9 mouse cellular contexts compared by ENCODE assay signal in the genomic region with DNA sequence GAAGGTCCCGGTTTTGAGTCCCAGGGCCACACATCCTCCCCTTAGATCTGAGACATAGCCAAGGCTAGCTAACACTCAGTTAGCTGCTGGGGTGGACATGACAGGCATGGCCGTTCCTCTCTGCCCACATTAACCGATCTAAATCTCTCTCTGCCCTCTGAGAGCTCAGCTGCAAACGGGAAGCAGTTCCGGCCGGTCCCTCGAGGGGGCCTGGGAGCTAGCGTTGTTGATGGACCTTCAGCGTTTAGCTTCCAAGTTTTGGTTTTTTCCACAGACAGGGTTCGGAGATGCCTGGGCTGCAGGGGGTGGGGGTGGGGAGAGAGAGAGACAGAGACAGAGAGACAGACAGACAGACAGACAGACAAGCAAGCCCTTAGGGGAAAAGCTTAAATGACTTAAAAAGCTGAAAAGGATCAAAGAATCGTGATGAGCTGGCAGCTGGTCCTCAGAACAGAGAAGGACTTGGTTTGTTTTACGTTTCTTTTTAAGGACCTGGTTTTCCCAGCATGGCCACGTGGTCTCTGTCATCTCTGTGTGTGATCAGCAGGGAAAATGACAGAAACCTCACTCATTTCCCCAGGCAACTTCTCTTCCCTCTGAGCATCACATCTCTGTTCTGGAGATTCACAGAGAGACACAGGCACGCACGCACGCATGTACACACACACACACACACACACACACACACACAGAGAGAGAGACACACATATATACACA. TPM values are rescaled to one million over a fixed set of nuclear protein-coding genes. Genes with fewer than 3 reads are reported as not detected.
A peak's percentile ranks its signal among the peaks of the same experiment; 100 is the strongest.
DNase-seq lines count a peak whose midpoint lies in the region; ATAC-seq and TF ChIP-seq lines count a peak whose summit lies in the region.
"Had no signal": no experiment of that assay in that cellular context is flagged by ENCODE, and none has a peak within 500 bp of the region (broad histone marks: within the 10 kb centered on the region; RNA-seq: fewer than 3 reads in every experiment).

No protein-coding gene starts in this region.

- in situ Hi-C loops in CH12.LX (cut with MboI; ENCODE audit: low pct_ligation_motif_present, low pct_unique_long_range_greater_than_20kb, low sequenced_read_pairs) = loop anchor here (5.0 kb wide), 1 partner anchor 58 kb away; a partner anchor contains a TSS

- 0 out of 2 replicates have a peak, but pooled peaks have one; percentile 6 for TF ChIP-seq EP300 in CH12.LX (IDR thresholded peaks at IDR 0.05; ENCODE audit: low read length)

- WGBS in limb, embryonic 10.5 days = 25% methylated on average over 16 of the region's 16 CpGs
- WGBS in midbrain, embryonic 12.5 days = 21% methylated on average over 16 of the region's 16 CpGs
- WGBS in stomach, embryonic 15.5 days = 17% methylated on average over 16 of the region's 16 CpGs

- peaks cover 0 to 15% of the 10 kb centered on the region in 2 experiments for H3K36me3 ChIP-seq in CH12.LX (replicated peaks in 1 of 2; ENCODE audit: control insufficient read depth in 1 of 2, insufficient read depth in 1 of 2, low read length in 1 of 2)
- H3K36me3 ChIP-seq in limb, embryonic 10.5 days = no peaks in the 10 kb centered on the region
- no peaks in the 10 kb centered on the region for H3K36me3 ChIP-seq in midbrain, embryonic 12.5 days
- no peaks in the 10 kb centered on the region for H3K36me3 ChIP-seq in stomach, embryonic 15.5 days

- peaks cover 2 to 27% of the 10 kb centered on the region in 2 experiments; a peak in 3 of 4 replicates for H3K4me1 ChIP-seq in CH12.LX (ENCODE audit: control insufficient read depth in 1 of 2, insufficient read depth in 2 of 2)
- H3K4me1 ChIP-seq in limb, embryonic 10.5 days = peaks cover 13% of the 10 kb centered on the region
- H3K4me1 ChIP-seq in midbrain, embryonic 12.5 days = peaks cover 7% of the 10 kb centered on the region; the same call in 1 of the 2 replicates
- no peaks in the 10 kb centered on the region for H3K4me1 ChIP-seq in stomach, embryonic 15.5 days

- H3K27ac ChIP-seq in CH12.LX (ENCODE audit: insufficient read depth, low read depth) = 0 out of 2 replicates have a peak overlapping the region, but pooled peaks have one; percentile 2
- H3K27ac ChIP-seq in limb, embryonic 10.5 days = peak overlapping the region; percentile 15
- H3K27ac ChIP-seq in midbrain, embryonic 12.5 days (replicated peaks) = no peak overlapping the region
- no peak overlapping the region for H3K27ac ChIP-seq in stomach, embryonic 15.5 days

- ATAC-seq in frontal cortex, adult (ENCODE audit: low TSS enrichment) = peak; percentile 69; the same call in 1 of the 2 replicates
- ATAC-seq in midbrain, embryonic 12.5 days (ENCODE audit: low FRiP score, low read depth) = no peak
- ATAC-seq in stomach, embryonic 15.5 days (ENCODE audit: insufficient read depth, low FRiP score, low read depth) = peak; percentile 31; the same call in 1 of the 2 replicates

- no peaks in the 10 kb centered on the region for H3K79me2 ChIP-seq in CH12.LX (replicated peaks; ENCODE audit: control insufficient read depth, extremely low read depth, insufficient read depth, poor library complexity, severe bottlenecking)

- dilution Hi-C loops in CH12.LX (cut with MboI; ENCODE audit: extremely low pct_ligation_motif_present, extremely low pct_unique_long_range_greater_than_20kb, low sequenced_read_pairs) = no loop called here

- H3K9ac ChIP-seq in CH12.LX (ENCODE audit: insufficient read depth, low read depth) = peak overlapping the region; percentile 42
- H3K9ac ChIP-seq in midbrain, embryonic 12.5 days (replicated peaks) = no peak overlapping the region
- H3K9ac ChIP-seq in stomach, embryonic 15.5 days = no peak overlapping the region

- H3K9me3 ChIP-seq in CH12.LX (replicated peaks; ENCODE audit: low read length) = no peaks in the 10 kb centered on the region
- H3K9me3 ChIP-seq in limb, embryonic 10.5 days (replicated peaks) = no peaks in the 10 kb centered on the region
- no peaks in the 10 kb centered on the region for H3K9me3 ChIP-seq in midbrain, embryonic 12.5 days
- no peaks in the 10 kb centered on the region for H3K9me3 ChIP-seq in stomach, embryonic 15.5 days

- no peak; the same call in 1 of the 2 replicates for TF ChIP-seq RAD21 in CH12.LX (IDR thresholded peaks at IDR 0.05; ENCODE audit: low read depth, low read length)

- TF ChIP-seq POLR2A in CH12.LX (IDR thresholded peaks at IDR 0.05; ENCODE audit: low read depth, low read length) = no peak

- peak overlapping the region; percentile 88 for H3K4me2 ChIP-seq in CH12.LX (ENCODE audit: insufficient read depth, low read depth, poor library complexity, severe bottlenecking)
- H3K4me2 ChIP-seq in midbrain, embryonic 12.5 days (replicated peaks) = peak overlapping the region; percentile 21; the same call in 1 of the 2 replicates
- peak overlapping the region; percentile 25 for H3K4me2 ChIP-seq in stomach, embryonic 15.5 days

- H3K4me3 ChIP-seq in CH12.LX (replicated peaks in 1 of 3; ENCODE audit: low read depth in 2 of 3, low read length in 2 of 3, poor library complexity in 1 of 3) = peak overlapping the region; percentile 44 to 70 (median 64)
- peak overlapping the region; percentile 16; the same call in 1 of the 2 replicates for H3K4me3 ChIP-seq in limb, embryonic 10.5 days
- H3K4me3 ChIP-seq in midbrain, embryonic 12.5 days = no peak overlapping the region
- H3K4me3 ChIP-seq in stomach, embryonic 15.5 days (replicated peaks) = no peak overlapping the region

- peak; percentile 11 to 38; a peak in 2 of 4 replicates for TF ChIP-seq CTCF in CH12.LX (conservative IDR thresholded peaks at IDR 0.05 in 1 of 2, IDR thresholded peaks at IDR 0.05 in 1 of 2; ENCODE audit: low read depth in 2 of 2, low read length in 2 of 2)

- no peaks in the 10 kb centered on the region for H3K27me3 ChIP-seq in CH12.LX (replicated peaks)
- H3K27me3 ChIP-seq in limb, embryonic 10.5 days (ENCODE audit: low read depth, poor library complexity, severe bottlenecking) = peaks cover 5% of the 10 kb centered on the region
- H3K27me3 ChIP-seq in midbrain, embryonic 12.5 days = peaks cover 20% of the 10 kb centered on the region; the same call in 1 of the 2 replicates
- no peaks in the 10 kb centered on the region for H3K27me3 ChIP-seq in stomach, embryonic 15.5 days (replicated peaks)

- DNase-seq in frontal cortex, postnatal 14 days (ENCODE audit: low spot score in 2 of 2) = no peak
- DNase-seq in CH12.LX (ENCODE audit: extremely low read depth) = peak; percentile 60
- DNase-seq in embryo, embryonic 11 days = peak; percentile 81
- peak; percentile 65 for DNase-seq in heart, postnatal 4 days
- peak; percentile 72 for DNase-seq in limb, embryonic 10.5 days (ENCODE audit: low spot score)

TF ChIP-seq in CH12.LX, 34 proteins besides CTCF, POLR2A, EP300 and RAD21:
- 0 out of 2 replicates have a peak, but pooled peaks have one; percentile 31 for TF ChIP-seq MYC (IDR thresholded peaks at IDR 0.05; ENCODE audit: low read depth, low read length)
- TF ChIP-seq SIN3A (IDR thresholded peaks at IDR 0.05; ENCODE audit: low read length) = no peak; the same call in 1 of the 2 replicates
- no peak for TF ChIP-seq ZKSCAN1 (IDR thresholded peaks at IDR 0.05; ENCODE audit: borderline replicate concordance, low read depth, low read length)
- TF ChIP-seq POLR2AphosphoS2 (IDR thresholded peaks at IDR 0.05; ENCODE audit: low read depth, low read length) = no peak
- TF ChIP-seq MAX (IDR thresholded peaks at IDR 0.05; ENCODE audit: low read length) = peak; percentile 60
- no peak for TF ChIP-seq ETS1 (conservative IDR thresholded peaks at IDR 0.05; ENCODE audit: low read depth, low read length)
- TF ChIP-seq CHD2 (IDR thresholded peaks at IDR 0.05; ENCODE audit: low read length) = peak; percentile 47; the same call in 1 of the 2 replicates
- TF ChIP-seq USF1 (IDR thresholded peaks at IDR 0.05; ENCODE audit: low read depth, low read length) = peak; percentile 29; the same call in 1 of the 2 replicates
TF ChIP-seq in CH12.LX: peak in this region for 4.

RNA-seq across cellular contexts. Expression of a gene that starts 35.0 kb away (rescaled TPM):
- 3.9 and 4.4 TPM in 2 replicates for total RNA-seq in CH12.LX (2012; rRNA removed)
- total RNA-seq in CH12.LX (2014; rRNA removed) = 1.1 and 1.3 TPM in 2 replicates
- polyA plus RNA-seq in CH12.LX (2012; ENCODE audit: insufficient read length, low read depth) = 1.8 and 2.6 TPM in 2 replicates
- total RNA-seq in heart, postnatal 4 days (2021) = under 1 TPM; 0.17 to 0.20 TPM
- polyA plus RNA-seq in limb, embryonic 10.5 days (2016; fragmentation: Nextera tagmentation; extraction: Ambion mirVana) = 1.1 and 1.2 TPM in 2 replicates
- polyA plus RNA-seq in midbrain, embryonic 12.5 days (2016; fragmentation: Nextera tagmentation; extraction: Ambion mirVana) = 0.40 and 0.68 TPM in 2 replicates
- 5.5 and 6.5 TPM in 2 replicates for polyA plus RNA-seq in stomach, embryonic 15.5 days (2015; fragmentation: Nextera tagmentation; extraction: Ambion mirVana)

RNA-seq across cellular contexts. Expression of a gene that starts 50.3 kb away (rescaled TPM):
- total RNA-seq in CH12.LX (2012; rRNA removed) (not detected in 2 replicates), CH12.LX (2014; rRNA removed) (not detected in 2 replicates)
- polyA plus RNA-seq in CH12.LX (2012; ENCODE audit: insufficient read length, low read depth) = 0.23 and 0.34 TPM in 2 replicates
- total RNA-seq in heart, postnatal 4 days (2021) = not detected
- polyA plus RNA-seq in limb, embryonic 10.5 days (2016; fragmentation: Nextera tagmentation; extraction: Ambion mirVana) = not detected in 2 replicates
- 11.0 and 12.4 TPM in 2 replicates for polyA plus RNA-seq in midbrain, embryonic 12.5 days (2016; fragmentation: Nextera tagmentation; extraction: Ambion mirVana)
- polyA plus RNA-seq in stomach, embryonic 15.5 days (2015; fragmentation: Nextera tagmentation; extraction: Ambion mirVana) = not detected in 2 replicates
- total RNA-seq: layer of hippocampus, postnatal 36 days had no signal

RNA-seq across cellular contexts. Expression of a gene that starts 56.4 kb away (rescaled TPM):
- total RNA-seq in CH12.LX (2012; rRNA removed) (39.5 and 41.2 TPM in 2 replicates), CH12.LX (2014; rRNA removed) (38.0 and 39.3 TPM in 2 replicates)
- 32.6 and 37.5 TPM in 2 replicates for polyA plus RNA-seq in CH12.LX (2012; ENCODE audit: insufficient read length, low read depth)
- 10 to 100 TPM; 76.1 to 80.1 TPM for total RNA-seq in heart, postnatal 4 days (2021)
- 99.9 and 103 TPM in 2 replicates for polyA plus RNA-seq in limb, embryonic 10.5 days (2016; fragmentation: Nextera tagmentation; extraction: Ambion mirVana)
- 107 and 111 TPM in 2 replicates for polyA plus RNA-seq in midbrain, embryonic 12.5 days (2016; fragmentation: Nextera tagmentation; extraction: Ambion mirVana)
- polyA plus RNA-seq in stomach, embryonic 15.5 days (2015; fragmentation: Nextera tagmentation; extraction: Ambion mirVana) = 122 and 124 TPM in 2 replicates

RNA-seq across cellular contexts. Expression of a gene that starts 56.5 kb away (rescaled TPM):
- total RNA-seq in CH12.LX (2012; rRNA removed) = 19.9 and 22.1 TPM in 2 replicates
- 9.5 and 11.7 TPM in 2 replicates for total RNA-seq in CH12.LX (2014; rRNA removed)
- 21.1 and 29.8 TPM in 2 replicates for polyA plus RNA-seq in CH12.LX (2012; ENCODE audit: insufficient read length, low read depth)
- 10 to 100 TPM; 74.3 to 76.3 TPM for total RNA-seq in heart, postnatal 4 days (2021)
- polyA plus RNA-seq in limb, embryonic 10.5 days (2016; fragmentation: Nextera tagmentation; extraction: Ambion mirVana) = 54.5 and 59.5 TPM in 2 replicates
- polyA plus RNA-seq in midbrain, embryonic 12.5 days (2016; fragmentation: Nextera tagmentation; extraction: Ambion mirVana) = 57.4 and 59.4 TPM in 2 replicates
- 36.1 and 37.9 TPM in 2 replicates for polyA plus RNA-seq in stomach, embryonic 15.5 days (2015; fragmentation: Nextera tagmentation; extraction: Ambion mirVana)

Comparison
In these comparisons a context has a peak if more than half of its experiments do, and no peak if none do; other contexts are left out.
1. DNase-seq: peak in CH12.LX (single experiment), embryo, embryonic 11 days (single experiment), heart, postnatal 4 days (single experiment) and limb, embryonic 10.5 days (single experiment); none in frontal cortex, postnatal 14 days (0 of 2).
2. H3K27ac ChIP-seq: peak in CH12.LX (single experiment) and limb, embryonic 10.5 days (single experiment); none in midbrain, embryonic 12.5 days (single experiment) and stomach, embryonic 15.5 days (single experiment).
3. H3K4me2 ChIP-seq: peak in every context shown above with its lines; median percentile 88 in CH12.LX; 25 in stomach, embryonic 15.5 days; 21 in midbrain, embryonic 12.5 days.
4. H3K4me3 ChIP-seq: peak in CH12.LX (3 of 3) and limb, embryonic 10.5 days (single experiment); none in midbrain, embryonic 12.5 days (single experiment) and stomach, embryonic 15.5 days (single experiment).